Mouse (Mus musculus): ENCODE measurements around the gene Sphk2. TPM values are rescaled to one million over a fixed set of nuclear protein-coding genes. Genes with fewer than 3 reads are reported as not detected.
A peak's percentile ranks its signal among the peaks of the same experiment; 100 is the strongest.

Gene Sphk2
- 25.5 and 27.4 TPM in 2 replicates for total RNA-seq (2017)

DNA sequence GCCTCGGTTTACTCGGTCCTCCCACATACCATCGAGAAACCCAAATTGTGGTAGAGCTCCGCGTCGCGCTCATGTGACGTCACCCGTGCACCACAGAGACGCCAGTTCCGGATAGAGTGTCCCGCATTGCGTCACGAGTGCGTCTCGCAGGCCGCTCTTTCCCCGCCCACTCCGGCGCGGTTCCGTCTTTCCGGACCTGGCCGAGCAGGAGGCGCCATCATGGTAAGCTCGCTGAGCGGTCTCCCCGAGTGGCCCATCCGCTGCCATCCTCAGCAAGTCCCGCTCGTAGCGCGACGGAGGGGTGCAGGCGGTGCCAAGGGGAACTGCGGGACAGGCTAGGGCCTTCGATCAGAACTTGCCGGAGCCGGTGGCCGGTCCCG is at the start of gene Sphk2:
Sphk2 (minus strand) TSS at position 85 of the 380 bp plus-strand sequence.
- peak; percentile 73 for ATAC-seq (ENCODE audit: extremely low read depth, insufficient number of reproducible peaks, low FRiP score, poor library complexity, severe bottlenecking)

DNA sequence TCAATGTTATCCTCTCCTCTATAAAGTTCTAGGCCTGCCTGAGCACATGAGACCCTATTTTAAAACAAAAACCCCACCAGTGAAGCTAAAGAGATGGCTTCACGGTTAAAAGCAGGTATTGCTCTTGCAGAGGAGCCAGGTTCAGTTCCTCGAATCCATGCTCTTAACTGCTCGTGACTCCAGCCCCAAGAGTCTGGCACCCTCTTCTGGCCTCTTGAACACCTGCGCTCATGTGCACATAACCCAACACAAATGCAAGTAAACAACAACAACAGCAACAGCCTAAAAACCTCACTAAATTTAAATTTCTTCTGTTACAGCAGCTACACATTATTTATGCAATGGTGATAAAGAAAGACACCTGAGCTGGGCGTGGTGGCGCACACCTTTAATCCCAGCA is 49.7 kb upstream of the Sphk2 start:
- ATAC-seq (ENCODE audit: extremely low read depth, insufficient number of reproducible peaks, low FRiP score, poor library complexity, severe bottlenecking): no peak

DNA sequence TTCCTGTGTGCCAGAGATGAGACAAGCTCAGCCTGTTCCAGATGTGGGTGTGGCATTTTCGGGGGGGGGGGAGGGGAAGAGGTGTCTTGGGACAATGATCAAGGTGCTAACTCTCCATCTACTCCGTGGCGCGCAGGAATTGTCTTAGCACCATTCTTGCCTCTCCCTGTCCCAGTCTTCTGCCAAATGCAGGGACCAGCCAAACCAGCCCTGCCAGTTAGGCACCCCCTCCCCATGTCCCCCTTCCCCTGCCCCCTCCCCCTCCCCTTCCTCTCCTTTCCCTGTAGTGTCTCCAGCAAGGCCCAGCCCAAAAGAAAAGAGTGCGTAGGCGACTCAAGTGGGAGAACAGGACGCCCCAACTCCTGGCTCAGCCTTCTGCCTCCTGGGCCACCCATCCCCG is 49.0 kb upstream of the Sphk2 start:
- ATAC-seq (ENCODE audit: extremely low read depth, insufficient number of reproducible peaks, low FRiP score, poor library complexity, severe bottlenecking): no peak

DNA sequence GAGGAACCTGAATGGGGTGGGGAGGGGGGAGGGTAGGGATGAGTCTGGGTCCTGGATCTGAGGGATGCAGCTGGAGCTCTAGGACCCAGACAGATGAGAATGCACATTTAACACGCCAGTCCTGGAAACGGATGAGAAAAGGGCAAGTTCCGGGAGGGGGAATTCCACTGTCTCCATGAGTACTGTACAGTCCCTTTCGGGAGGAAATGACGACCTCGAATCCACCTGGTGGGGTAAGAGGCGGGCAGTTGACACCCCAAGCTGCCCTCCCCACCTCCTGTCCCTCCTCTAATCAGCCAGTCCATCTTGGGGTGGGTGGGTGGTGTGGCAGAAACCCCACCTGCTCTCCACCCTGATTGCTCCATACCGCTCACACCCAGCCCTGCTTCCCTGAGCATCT is 48.2 kb upstream of the Sphk2 start:
- ATAC-seq (ENCODE audit: extremely low read depth, insufficient number of reproducible peaks, low FRiP score, poor library complexity, severe bottlenecking): no peak

DNA sequence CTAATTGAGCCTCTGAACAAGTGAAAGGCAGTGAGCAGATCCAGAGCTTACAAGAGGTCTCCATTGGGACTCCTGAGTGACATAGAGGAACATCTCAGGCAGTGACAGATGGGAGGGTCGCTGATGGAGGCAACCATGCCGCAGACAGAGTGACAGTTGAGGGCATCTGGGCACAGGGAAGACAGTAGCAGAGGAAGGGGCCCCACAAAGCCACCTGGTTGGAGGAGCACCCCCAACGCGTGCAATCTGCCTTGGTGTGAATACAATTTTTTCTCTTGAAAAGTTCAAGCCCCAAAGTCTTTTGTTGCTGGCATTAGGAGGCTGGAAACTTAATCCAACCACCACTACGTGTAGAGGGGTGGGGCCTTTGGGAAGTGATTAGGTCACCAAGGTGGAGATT is 42.3 kb upstream of the Sphk2 start:
- ATAC-seq (ENCODE audit: extremely low read depth, insufficient number of reproducible peaks, low FRiP score, poor library complexity, severe bottlenecking): no peak

DNA sequence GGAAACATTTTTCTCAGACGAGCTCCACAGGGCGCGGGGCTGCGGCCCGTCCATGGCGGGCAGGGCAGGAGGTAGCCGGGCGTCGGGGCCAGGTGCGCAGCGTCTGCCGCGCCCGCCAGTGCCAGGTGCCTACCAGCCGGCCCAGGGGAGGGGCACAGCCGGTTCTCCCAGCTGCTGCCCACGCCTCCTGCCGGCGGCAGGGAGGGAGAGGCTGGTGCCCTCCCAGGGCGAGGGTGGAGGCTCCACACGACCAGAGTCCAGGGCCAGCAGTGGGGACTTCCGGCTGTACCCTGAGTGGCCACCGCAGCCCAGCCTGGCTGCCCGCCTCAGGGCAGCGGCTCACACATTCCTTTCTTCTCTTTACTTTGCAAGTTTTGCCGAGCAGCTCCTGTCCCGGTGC is 41.6 kb upstream of the Sphk2 start:
- ATAC-seq (ENCODE audit: extremely low read depth, insufficient number of reproducible peaks, low FRiP score, poor library complexity, severe bottlenecking): no peak

DNA sequence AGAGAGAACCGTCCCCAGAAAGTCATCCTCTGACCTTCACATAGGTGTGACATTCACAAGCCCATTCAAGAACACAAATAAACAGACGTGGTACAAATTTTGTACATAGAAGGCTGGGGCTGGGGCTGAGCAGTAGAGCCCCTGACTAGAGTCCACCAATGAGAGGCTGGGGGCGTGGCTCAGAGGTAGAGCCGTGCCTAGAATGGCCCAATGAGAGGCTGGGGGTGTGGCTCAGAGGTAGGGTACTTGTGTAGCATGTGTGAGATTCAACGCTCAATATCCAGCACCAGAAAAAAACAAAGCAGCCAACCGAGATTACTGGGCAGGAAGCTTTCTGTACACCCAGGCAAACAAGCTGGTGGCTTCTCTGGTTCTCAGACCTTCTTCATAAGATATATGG is 37.9 kb upstream of the Sphk2 start:
- ATAC-seq (ENCODE audit: extremely low read depth, insufficient number of reproducible peaks, low FRiP score, poor library complexity, severe bottlenecking): no peak

DNA sequence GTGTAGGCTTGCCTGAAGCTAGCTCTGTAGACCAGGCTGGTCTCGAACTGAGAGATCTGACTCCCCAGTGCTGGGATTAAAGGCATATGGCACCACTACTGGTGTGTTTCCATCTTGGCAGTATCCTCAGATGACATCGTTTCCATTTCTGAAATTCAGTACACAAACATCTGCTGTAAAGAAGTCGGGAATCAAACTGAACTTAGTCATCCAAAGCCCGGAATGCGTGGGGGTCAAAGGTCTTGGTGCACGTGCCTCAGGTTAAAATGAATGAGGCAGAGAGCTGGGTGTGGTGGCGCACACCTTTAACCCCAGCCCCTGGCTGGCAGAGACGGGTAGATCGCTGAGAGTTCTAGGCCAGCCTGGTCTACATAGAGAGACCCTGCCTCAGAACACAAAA is 32.4 kb upstream of the Sphk2 start:
- no peak for ATAC-seq (ENCODE audit: extremely low read depth, insufficient number of reproducible peaks, low FRiP score, poor library complexity, severe bottlenecking)

DNA sequence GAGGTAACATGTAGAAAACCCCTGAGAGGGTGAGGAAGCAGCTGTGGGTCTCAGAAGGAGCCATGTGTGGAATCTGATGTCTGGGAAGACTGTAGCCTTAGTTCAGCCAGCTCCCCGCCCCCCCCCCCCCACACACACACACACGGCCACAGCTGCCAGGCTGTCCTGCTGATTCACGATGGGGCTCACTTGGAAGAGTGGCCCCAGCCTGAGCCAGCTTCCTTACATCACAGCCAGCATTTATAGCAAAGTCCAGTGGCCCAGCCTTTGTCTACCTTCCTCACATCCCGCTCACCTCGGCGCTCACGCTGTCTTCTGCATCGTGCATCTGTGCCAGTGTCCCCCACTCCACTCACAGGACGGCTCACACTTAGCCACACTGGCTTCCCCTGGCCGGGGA is 31.6 kb upstream of the Sphk2 start:
- no peak for ATAC-seq (ENCODE audit: extremely low read depth, insufficient number of reproducible peaks, low FRiP score, poor library complexity, severe bottlenecking)

DNA sequence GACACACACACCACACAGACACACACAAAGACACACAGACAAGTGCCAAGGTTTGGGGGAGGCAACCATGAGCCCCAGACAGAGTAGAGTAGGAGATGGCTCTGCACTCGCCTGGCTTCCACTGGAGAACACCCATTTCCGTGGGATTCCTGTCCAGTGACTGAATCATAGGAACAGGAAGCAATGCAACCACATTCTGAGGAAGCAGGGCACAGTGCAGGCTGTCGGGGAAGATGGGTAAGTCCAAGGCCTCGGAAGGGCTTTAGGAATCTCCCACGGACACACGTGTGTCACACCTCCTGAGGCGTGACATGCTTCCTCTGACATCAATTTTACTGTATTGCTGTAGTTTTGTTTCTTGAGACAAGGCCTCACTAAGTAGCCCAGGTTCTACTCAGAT is 30.3 kb upstream of the Sphk2 start:
- no peak for ATAC-seq (ENCODE audit: extremely low read depth, insufficient number of reproducible peaks, low FRiP score, poor library complexity, severe bottlenecking)

DNA sequence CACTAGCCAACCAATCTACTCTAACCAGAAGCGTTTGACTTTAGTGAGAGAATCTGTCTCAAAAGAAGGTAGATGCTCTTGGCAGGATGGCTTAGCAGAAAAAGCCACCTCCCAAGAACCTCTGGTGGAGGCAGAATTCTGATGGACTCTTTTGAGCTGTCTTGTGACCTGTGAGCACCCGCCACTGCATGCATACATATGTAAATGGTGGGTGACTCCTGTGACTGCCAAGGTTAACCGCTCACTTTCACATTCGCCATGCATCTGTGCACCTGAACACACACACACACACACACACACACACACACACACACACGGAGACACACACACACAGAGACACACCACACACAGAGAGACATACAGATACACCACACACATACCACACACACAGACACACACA is 29.6 kb upstream of the Sphk2 start:
- ATAC-seq (ENCODE audit: extremely low read depth, insufficient number of reproducible peaks, low FRiP score, poor library complexity, severe bottlenecking): no peak

DNA sequence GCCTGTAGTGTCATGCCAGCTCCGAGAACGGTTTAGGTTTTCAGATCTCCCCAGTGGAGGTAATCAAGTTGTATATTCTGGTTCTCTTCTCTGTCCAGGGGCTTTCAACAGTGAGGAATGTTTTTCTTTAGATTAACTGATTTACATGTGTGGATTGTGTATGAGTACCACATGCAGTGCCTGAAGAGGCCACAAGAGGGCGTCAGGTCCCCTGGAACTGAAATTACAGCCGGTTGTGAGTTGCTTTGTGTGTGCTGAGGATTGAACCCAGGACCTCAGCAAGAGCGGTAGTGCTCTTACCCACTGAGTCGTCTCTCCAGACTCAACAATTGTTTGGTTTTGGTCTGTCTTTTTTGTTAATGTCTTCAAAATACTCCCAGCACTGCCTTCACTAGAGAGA is 28.7 kb upstream of the Sphk2 start:
- ATAC-seq (ENCODE audit: extremely low read depth, insufficient number of reproducible peaks, low FRiP score, poor library complexity, severe bottlenecking): no peak

DNA sequence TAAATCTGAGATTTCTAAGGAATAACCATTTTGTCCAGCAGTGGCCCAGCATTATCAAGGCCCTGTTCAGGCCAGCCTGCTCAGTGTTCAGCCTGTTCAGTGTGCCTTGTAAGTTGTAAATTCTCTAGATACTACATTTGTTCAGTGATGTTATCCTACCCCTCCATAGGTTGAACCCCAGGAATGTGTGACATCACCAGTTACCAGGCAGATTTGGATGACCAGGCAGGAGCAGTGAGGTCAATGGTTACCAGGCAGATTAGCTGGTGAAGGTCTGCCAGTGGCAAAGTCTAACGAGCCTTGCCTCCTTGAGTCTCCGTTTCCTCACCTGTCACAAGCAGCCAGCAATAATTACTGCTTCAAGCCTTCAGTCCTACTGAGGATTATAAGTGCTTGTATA is 26.6 kb upstream of the Sphk2 start:
- no peak for ATAC-seq (ENCODE audit: extremely low read depth, insufficient number of reproducible peaks, low FRiP score, poor library complexity, severe bottlenecking)

DNA sequence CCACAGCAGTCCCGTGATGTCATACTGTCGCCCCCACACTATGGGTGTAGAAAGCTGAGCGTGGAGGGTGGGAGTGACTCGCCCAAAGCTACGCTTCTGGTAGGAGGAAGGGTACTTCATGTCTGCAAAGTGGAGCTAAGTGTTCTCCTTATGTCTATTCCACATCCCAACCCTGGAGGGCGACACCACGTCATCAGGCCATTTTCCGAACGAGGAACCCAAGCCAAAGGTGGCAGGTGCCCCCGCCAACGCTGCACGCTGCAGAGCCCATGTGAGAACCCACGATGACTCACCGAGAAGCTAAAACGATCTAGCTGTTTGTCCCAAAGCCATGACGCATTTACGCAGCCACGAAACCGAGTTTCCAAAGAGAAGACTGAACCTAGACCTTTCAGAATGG is 24.5 kb upstream of the Sphk2 start:
- ATAC-seq (ENCODE audit: extremely low read depth, insufficient number of reproducible peaks, low FRiP score, poor library complexity, severe bottlenecking): peak; percentile 22; the same call in 1 of the 2 replicates

DNA sequence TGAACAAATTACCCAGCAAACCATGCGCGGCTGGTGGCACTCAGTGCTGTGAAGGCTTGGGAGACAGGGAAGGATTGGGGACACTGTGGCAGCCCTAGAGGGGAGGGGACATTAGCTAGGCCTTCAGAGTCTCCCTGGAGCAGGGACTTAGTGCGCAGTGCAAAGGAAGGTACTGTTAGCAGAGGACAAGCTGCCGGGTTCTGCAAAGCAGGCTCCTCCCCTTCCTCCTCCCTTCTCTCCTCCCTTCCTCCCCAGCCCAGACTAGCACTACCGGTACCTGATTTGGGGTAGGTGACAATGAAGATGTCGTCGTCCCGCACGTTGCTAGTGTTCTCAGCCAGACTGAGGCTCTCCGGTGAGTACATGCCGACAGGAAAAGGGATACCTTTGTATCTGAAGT is 24.0 kb upstream of the Sphk2 start:
- ATAC-seq (ENCODE audit: extremely low read depth, insufficient number of reproducible peaks, low FRiP score, poor library complexity, severe bottlenecking): peak; percentile 77

DNA sequence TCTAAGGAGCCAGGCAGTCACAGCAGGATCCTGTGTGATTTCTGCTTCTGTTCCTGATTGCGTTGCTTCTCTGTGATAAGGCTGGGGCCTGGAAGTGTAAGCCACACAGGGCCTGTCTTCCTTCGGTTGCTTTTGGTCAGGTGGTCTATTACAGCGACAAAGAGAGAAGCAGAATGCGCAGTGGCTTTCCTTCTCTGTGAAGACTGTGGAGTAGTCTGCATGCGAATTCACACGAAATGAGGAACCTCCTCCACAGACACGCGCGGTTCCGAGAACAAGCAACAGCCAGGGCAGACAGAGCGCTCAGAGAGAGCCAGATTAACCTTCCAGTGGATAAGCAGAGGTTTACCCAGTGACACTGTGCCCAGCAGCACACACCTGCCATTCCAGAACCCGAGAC is 23.5 kb upstream of the Sphk2 start:
- ATAC-seq (ENCODE audit: extremely low read depth, insufficient number of reproducible peaks, low FRiP score, poor library complexity, severe bottlenecking): peak; percentile 21; the same call in 1 of the 2 replicates

DNA sequence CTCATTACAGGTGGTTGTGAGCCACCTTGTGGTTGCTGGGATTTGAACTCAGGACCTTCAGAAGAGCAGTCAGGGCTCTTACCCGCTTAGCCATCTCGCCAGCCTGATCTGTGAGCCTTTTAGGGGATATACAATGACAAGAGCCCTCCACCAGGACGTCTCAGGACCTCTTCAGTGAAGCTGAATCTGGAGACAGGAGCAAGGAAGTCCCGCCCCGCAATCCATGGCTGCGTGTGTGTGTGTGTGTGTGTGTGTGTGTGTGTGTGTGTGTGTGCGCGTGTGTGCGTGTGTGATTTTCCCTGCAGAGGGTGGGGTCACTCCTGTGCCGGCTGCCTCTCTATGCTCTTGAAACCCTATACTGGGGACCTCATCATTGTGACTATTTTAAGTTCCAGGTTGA is 22.0 kb upstream of the Sphk2 start:
- no peak for ATAC-seq (ENCODE audit: extremely low read depth, insufficient number of reproducible peaks, low FRiP score, poor library complexity, severe bottlenecking)

DNA sequence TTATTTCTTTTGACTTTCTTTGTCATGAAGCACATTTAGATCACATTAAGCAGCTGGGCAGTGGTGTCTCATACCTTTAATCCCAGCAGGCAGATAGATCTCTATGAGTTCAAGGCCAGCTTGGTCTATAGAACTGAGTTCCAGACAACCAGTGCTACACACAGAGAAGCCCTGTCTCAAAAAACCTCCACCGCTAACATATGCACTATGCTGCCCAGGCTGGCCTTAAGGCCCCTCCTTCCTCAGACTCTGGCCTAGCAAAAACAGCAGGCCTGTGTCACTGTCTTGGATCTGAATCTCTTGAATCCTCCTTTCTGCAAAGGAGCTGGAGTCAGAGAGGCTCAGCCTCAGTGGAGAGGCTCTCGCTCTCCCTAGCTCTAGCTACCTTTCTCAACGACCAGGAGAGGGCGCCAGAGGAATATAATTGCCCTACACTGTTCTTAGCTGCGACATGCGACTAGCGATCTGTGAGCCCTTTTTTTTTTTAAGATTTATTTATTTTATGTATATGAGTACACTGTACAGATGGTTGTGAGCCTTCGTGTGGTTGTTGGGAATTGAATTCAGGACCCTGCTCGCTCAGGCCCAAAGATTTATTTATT is 21.5 kb upstream of the Sphk2 start:
- peak; percentile 73 for ATAC-seq (ENCODE audit: extremely low read depth, insufficient number of reproducible peaks, low FRiP score, poor library complexity, severe bottlenecking)

DNA sequence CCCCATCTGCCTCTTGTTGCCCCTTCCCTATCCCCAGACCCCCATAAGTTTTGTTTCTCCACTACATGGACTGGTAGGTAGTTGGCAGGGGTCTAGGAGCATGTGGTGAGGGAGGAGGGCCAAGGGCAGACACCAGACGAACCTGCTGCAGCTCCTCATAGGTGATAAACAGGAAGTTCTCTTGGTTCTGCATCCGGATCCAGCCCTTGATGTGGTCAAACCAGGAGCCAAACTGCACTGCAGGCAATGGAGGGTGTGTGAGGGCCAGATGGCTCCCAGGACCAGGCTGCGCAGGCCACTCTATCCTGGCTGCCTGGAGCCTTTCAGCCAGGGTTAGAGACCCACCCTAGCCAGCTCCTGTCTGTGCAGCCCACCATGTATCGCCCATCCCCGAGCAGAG is 15.7 kb upstream of the Sphk2 start:
- ATAC-seq (ENCODE audit: extremely low read depth, insufficient number of reproducible peaks, low FRiP score, poor library complexity, severe bottlenecking): peak; percentile 25; the same call in 1 of the 2 replicates

DNA sequence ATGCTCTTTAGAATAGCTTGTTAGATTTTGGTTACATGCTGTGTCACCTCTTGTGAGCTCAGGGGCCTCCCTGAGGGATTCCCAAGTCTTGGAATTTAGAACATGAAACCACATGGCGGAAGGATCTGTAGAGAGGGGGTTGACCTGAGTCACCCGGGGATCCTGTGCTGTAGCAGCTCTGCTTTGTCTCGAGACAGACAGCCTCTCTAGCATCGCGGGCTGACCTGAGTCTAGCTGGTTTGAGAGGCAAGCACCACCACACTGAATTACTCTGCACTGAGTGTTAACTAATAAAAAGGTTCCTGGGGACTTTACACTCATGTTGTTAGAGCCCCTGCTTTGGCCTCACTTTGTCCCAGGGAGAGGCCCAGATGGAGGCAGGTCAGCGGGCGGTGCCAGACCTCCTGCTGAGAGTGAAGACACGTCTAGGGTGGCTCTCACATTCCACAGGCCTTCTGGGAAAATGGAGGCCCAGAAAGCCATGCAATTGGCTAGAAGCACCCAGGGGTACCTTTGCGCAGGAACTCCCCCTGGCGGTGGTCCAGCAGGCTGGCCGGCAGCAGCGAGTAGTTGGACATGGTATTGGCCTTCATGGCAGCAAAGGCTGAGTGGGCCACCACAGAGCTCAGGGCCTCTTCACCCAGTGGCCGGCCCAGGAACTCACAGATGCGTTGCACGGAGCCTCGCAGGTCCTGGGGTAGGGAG is 13.1 kb upstream of the Sphk2 start:
- ATAC-seq (ENCODE audit: extremely low read depth, insufficient number of reproducible peaks, low FRiP score, poor library complexity, severe bottlenecking): no peak

DNA sequence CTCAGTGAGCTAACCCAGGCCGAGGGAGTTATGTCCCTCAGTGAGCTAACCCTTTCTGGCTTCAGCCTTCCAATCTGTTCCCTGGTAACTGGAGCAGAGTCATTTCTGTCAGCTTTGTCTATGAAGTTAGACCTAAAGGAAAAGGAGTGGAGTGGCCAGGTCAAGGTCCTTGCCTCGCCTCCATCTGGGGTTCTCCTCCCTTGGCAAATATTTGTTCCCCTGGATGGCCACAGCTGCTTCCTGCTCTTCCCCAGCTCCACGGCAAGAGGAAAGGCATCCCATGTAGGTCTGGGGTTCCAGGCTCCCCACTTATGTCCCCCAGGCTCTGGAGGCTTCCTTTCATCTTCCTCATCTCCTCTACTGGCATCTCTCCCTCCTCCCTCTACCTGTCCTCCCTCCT is 9.8 kb upstream of the Sphk2 start:
- ATAC-seq (ENCODE audit: extremely low read depth, insufficient number of reproducible peaks, low FRiP score, poor library complexity, severe bottlenecking): no peak
